8 mouse cellular contexts compared by ENCODE assay signal in the genomic region with DNA sequence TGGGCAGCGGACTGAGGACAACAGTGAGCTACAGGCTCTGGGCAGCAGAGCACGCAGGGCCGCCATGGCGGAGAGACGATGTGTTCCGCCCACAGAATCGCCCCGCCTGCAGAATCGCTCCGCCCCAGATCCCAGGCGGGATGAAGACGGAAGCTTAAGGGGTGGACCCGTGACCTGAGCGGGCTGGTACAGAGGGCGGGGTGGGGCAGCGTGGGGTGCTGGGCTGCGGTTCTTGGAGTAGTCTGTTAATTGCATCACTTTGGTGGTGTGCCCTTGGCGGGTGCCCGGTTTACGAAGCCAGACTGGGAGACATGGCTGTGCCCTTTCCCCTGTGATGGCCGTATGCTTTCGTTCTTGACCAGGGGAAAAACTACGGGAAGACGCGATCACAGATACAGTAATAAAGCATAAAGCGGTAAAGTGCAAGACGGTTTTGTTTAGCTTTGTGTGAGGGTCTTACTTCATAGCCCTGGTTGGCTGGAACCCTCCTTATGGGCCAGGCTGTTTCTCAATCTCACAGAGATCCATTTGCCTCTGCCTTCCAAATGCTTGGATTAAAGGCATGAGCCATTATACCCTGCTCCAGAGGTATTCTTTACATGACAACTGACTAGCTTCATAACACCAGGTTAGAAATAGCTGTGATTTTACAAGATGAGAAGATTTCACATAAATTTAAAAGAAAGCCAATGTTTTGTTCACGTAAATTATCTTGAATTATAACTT. TPM values are rescaled to one million over a fixed set of nuclear protein-coding genes. Genes with fewer than 3 reads are reported as not detected.
DNase-seq lines count a peak whose midpoint lies in the region; ATAC-seq and TF ChIP-seq lines count a peak whose summit lies in the region.

A gene (minus strand): TSS at position 148 of the 726 bp plus-strand sequence.

- peak within 1 kb of the TSS; percentile 67 for H3K4me3 ChIP-seq in forebrain, postnatal 0 days (ENCODE audit: low read depth, low read length)
- H3K4me3 ChIP-seq in layer of hippocampus, adult 2 months, result peak within 1 kb of the TSS; percentile 96
- peak within 1 kb of the TSS; percentile 85 for H3K4me3 ChIP-seq in lung, adult 2 months (replicated peaks; ENCODE audit: extremely low read depth, low read depth, low read length)
- peak within 1 kb of the TSS; percentile 68 for H3K4me3 ChIP-seq in olfactory bulb, adult 2 months (ENCODE audit: insufficient read depth, low read depth, low read length)

- no peaks in the 10 kb centered on the region for H3K27me3 ChIP-seq in forebrain, postnatal 0 days (ENCODE audit: insufficient read depth, low read length)

- H3K27ac ChIP-seq in forebrain, postnatal 0 days (ENCODE audit: low read depth, low read length), result peak within 1 kb of the TSS; percentile 68
- peak within 1 kb of the TSS; percentile 96 for H3K27ac ChIP-seq in layer of hippocampus, adult 2 months
- peak within 1 kb of the TSS; percentile 81 for H3K27ac ChIP-seq in olfactory bulb, adult 2 months (ENCODE audit: insufficient read depth, low read depth, low read length)

- TF ChIP-seq CTCF in forebrain, postnatal 0 days (IDR thresholded peaks at IDR 0.05; ENCODE audit: low read depth), result no peak
- TF ChIP-seq CTCF in layer of hippocampus, adult 2 months (conservative IDR thresholded peaks at IDR 0.05), result no peak
- TF ChIP-seq CTCF in lung, adult 2 months (IDR thresholded peaks at IDR 0.05; ENCODE audit: insufficient read depth, low read length), result no peak
- no peak for TF ChIP-seq CTCF in olfactory bulb, adult 2 months (IDR thresholded peaks at IDR 0.05; ENCODE audit: insufficient read depth, low read depth, low read length)

- TF ChIP-seq POLR2A in lung, adult 2 months (IDR thresholded peaks at IDR 0.05; ENCODE audit: borderline replicate concordance, extremely low read depth, low read depth, low read length), result peak; percentile 83; the same call in 1 of the 2 replicates
- peak; percentile 71 for TF ChIP-seq POLR2A in olfactory bulb, adult 2 months (IDR thresholded peaks at IDR 0.05; ENCODE audit: insufficient read depth, low read depth, low read length)

- WGBS in forebrain, postnatal 0 days, result 4% methylated on average over 28 of the region's 28 CpGs
- WGBS in lung, adult 2 months, result 4% methylated on average over 28 of the region's 28 CpGs
- 3% methylated on average over 28 of the region's 28 CpGs for WGBS in olfactory bulb, adult 2 months

- peaks cover 4% of the 10 kb centered on the region; the same call in 1 of the 2 replicates for H3K4me1 ChIP-seq in forebrain, postnatal 0 days (ENCODE audit: insufficient read depth)
- H3K4me1 ChIP-seq in lung, adult 2 months (ENCODE audit: control insufficient read depth, insufficient read depth, low read length), result no peaks in the 10 kb centered on the region
- peaks cover 5% of the 10 kb centered on the region; the same call in 1 of the 2 replicates for H3K4me1 ChIP-seq in olfactory bulb, adult 2 months (ENCODE audit: control insufficient read depth, insufficient read depth, low read length)

- H3K4me2 ChIP-seq in forebrain, postnatal 0 days (ENCODE audit: low read depth), result peak within 1 kb of the TSS; percentile 76

- H3K36me3 ChIP-seq in forebrain, postnatal 0 days (ENCODE audit: insufficient read depth), result peaks cover 10% of the 10 kb centered on the region

- no peaks in the 10 kb centered on the region for H3K9me3 ChIP-seq in forebrain, postnatal 0 days (ENCODE audit: low read length)

- peak; percentile 96 for ATAC-seq in forebrain, postnatal 0 days

- intact Hi-C loops in heart, postnatal 36 days (cut with DNase I), result loop anchor here (1.0 kb wide), 1 partner anchor 22 kb away; no protein-coding TSS in a partner anchor

- peak within 1 kb of the TSS; percentile 81 for H3K9ac ChIP-seq in forebrain, postnatal 0 days

- DNase-seq in MEL-GATA-1-ER (ENCODE audit: extremely low read depth, low read depth), result peak; percentile 68
- DNase-seq in cerebellum, adult 8-10 months, result peak; percentile 85
- peak; percentile 81 for DNase-seq in forebrain, postnatal 0 days
- peak; percentile 90 for DNase-seq in heart, postnatal 36 days
- DNase-seq in layer of hippocampus, adult 2 months (ENCODE audit: low spot score in 2 of 2), result peak; percentile 87 to 89
- DNase-seq in lung, adult 2 months, result peak; percentile 90
- DNase-seq in thymus, adult 18-20 months, result peak; percentile 83 to 87

RNA-seq across cellular contexts. Expression of the gene that starts here (rescaled TPM):
- 84.0 and 103 TPM in 2 replicates for total RNA-seq in forebrain, postnatal 0 days (2014; rRNA removed)
- polyA plus RNA-seq in forebrain, postnatal 0 days (2015; fragmentation: Nextera tagmentation; extraction: Ambion mirVana), result 113 and 116 TPM in 2 replicates
- total RNA-seq in heart, postnatal 36 days (2021), result 100 to 1,000 TPM; 458 to 480 TPM
- total RNA-seq in layer of hippocampus, adult 2 months (2021), result 10 to 100 TPM; 60.0 to 63.2 TPM
- polyA plus RNA-seq in lung, adult 2 months (2012; rRNA removed), result 62.4 and 71.8 TPM in 2 replicates
- not detected in 2 replicates for polyA plus RNA-seq in olfactory bulb, adult 2 months (2012; ENCODE audit: insufficient read depth, insufficient read length, low replicate concordance, missing spikeins)

Comparison
In these comparisons a context has a peak if more than half of its experiments do, and no peak if none do; other contexts are left out.
1. Peak in every context shown above with its lines: DNase-seq, ATAC-seq, H3K4me3 ChIP-seq and H3K27ac ChIP-seq.